Mouse (Mus musculus) gastrocnemius, postnatal 4 days (tissue): ENCODE measurements at regions not wholly inside any gene's neighbourhood (a gene's known extent, or its start where the extent isn't known, plus 50 kb on each side); places are given as distances from the start of the nearest gene placed in this dataset.

Experiments used
- DNase-seq, 2 experiments: peaks; one replicate each; pipeline ENCODE4 v3.0.0; 2021 to 2022; ENCODE audit warnings: low spot score in 2 of 2, mixed read lengths in 2 of 2

DNA sequence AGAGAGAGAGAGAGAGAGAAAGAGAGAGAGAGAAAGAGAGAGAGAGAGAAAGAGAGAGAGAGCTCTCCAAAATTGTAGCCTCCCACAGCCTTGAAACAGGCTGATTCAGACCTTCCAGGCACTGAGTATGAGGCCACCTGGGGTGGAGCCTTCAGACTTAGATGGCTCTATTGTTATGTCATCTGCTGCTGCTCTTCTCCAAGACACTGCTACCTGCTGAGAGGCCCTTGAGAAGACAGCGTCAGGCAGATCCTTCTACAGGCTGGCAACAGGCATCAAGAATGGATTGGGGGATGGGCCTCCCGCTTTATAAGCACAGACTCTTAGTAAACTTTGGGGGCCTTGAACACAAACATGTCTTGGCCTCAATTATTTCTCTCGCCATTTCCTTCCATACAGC, 1340.9 kb upstream of the Adgrl3 start:
- DNase-seq = no peak

DNA sequence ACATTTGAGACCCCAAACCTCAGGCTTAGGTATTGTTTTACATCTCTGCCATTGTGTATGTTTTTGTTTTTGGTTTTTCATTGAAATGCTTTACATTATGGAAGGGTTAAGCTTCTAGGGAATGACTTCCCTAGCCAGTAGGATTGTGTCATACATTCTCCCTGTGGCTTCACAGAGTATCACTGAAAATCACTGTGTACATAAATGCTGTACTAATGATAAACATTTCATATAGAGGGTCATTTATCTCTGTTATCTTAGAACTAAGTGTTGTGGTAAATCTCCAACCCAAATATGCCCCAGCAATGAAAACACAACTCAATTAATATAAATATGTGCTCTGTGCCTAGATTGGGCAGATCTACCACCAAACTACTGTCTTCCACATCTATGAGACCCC, 1339.6 kb upstream of the Adgrl3 start:
- DNase-seq = no peak

GRCm38 (mm10) chr5:79706631-79707030, 1313.3 kb upstream of the Adgrl3 start:
- no peak for DNase-seq

DNA sequence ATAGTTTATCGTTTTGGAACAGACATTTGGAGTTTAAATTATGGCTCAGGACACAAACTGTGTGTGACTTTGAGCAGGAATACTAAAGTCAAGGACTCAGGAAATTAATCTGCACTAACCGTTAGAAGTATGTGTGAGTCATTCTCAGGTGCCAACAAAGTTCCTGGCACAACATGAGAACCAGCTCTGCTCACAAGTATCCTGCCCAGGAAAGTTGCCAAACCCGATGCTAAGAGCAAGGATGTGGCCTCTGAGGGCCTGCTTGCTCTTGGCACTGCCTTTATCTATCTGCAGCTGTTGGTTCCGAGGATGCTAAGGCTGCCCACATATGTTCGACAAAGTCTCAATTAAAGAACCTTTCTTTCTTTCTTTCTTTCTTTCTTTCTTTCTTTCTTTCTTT, 1285.1 kb upstream of the Adgrl3 start:
- DNase-seq = peak; percentile 16 to 29

- no peak for DNase-seq
Observed at GRCm38 (mm10) chr5:79784391-79784790, 1235.5 kb upstream of the Adgrl3 start.

DNA sequence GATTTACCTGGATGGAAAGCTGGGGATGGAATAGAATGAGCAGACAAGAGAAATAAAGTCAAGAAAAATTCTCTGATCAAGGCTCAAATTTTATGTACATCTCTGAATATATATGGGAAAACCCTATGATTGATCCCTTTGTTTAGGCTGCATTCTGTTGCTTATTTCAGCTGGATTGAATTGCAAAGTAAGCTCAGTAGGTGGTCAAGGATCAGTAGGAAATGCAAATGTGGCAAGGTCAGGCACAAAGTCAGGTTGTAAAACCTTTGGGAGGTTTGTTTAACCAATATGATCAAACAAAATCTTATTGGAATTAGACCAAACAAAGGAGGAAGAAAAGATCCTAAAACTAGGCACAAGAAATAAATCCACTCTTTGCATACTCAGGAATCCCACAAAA, 1193.4 kb upstream of the Adgrl3 start:
- no peak for DNase-seq

GRCm38 (mm10) chr5:79846456-79846855, 1173.5 kb upstream of the Adgrl3 start:
- DNase-seq = no peak

DNA sequence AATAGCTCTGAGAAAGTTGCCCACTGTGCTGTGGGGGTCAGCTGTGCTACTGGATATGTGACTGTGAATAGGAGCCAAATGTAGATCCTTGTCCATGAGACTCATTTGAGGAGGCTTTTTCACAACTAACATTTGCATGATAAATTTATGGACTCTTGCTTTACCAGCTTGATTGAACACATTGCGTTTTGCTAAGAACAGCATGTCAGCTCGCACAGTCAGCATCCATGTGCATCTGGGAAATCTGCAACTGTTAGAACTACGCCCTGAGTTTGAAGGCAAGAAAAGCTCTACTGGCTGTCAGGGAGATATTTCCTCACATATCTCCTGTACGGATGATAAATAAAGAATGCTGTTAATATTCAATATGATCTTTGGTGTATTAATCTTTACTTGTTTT, 1164.1 kb upstream of the Adgrl3 start:
- no peak for DNase-seq

- no peak for DNase-seq
Observed at GRCm38 (mm10) chr5:79900713-79901112, 1119.2 kb upstream of the Adgrl3 start.

DNA sequence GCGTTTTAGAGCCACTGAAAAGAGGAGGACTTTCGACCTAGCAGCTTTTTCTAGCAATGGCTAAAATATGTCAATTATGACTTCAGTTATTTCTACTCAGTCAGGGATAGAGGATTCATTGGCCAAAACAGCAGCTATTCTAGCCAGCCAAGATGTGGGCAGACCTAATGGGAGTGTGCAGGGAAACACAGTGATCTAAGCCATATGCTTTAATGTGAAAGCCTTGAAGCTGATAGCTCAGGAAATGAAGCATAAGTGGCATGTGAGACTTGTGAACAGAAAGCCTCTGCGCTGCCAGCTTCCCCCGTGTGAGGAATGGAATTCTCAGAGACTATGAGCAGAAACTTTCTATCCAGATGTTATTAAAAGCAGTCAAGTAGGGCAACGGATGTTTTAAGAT, 1114.6 kb upstream of the Adgrl3 start:
- DNase-seq = no peak
